ENCODE assay signal across 16 mouse cellular contexts in genomic region chr3:81377466-81377865, GRCm38 (mm10).
DNase-seq lines count a peak whose midpoint lies in the region; ATAC-seq lines count a peak whose summit lies in the region.
"Had no signal": no experiment of that assay in that cellular context is flagged by ENCODE, and none has a peak within 500 bp of the region (broad histone marks: within the 10 kb centered on the region; RNA-seq: fewer than 3 reads in every experiment).

No protein-coding gene starts in this region.

- WGBS in liver, embryonic 12.5 days (ENCODE audit: insufficient replicate concordance) = 40% methylated on average over 3 of the region's 3 CpGs
- WGBS in limb, embryonic 10.5 days = 4% methylated on average over 3 of the region's 3 CpGs
- 75% methylated on average over 3 of the region's 3 CpGs for WGBS in forebrain, embryonic 10.5 days

- no peaks in the 10 kb centered on the region for H3K4me1 ChIP-seq in liver, embryonic 12.5 days
- H3K4me1 ChIP-seq in limb, embryonic 10.5 days = peaks cover 13% of the 10 kb centered on the region
- H3K4me1 ChIP-seq in forebrain, embryonic 10.5 days = no peaks in the 10 kb centered on the region
- H3K4me1 ChIP-seq: hindbrain, embryonic 15.5 days had no signal

- no peaks in the 10 kb centered on the region for H3K36me3 ChIP-seq in liver, embryonic 12.5 days
- H3K36me3 ChIP-seq in limb, embryonic 10.5 days = no peaks in the 10 kb centered on the region
- H3K36me3 ChIP-seq in forebrain, embryonic 10.5 days (replicated peaks) = no peaks in the 10 kb centered on the region
- H3K36me3 ChIP-seq: hindbrain, embryonic 15.5 days had no signal

- no peaks in the 10 kb centered on the region for H3K27me3 ChIP-seq in liver, embryonic 12.5 days (replicated peaks)
- no peaks in the 10 kb centered on the region for H3K27me3 ChIP-seq in limb, embryonic 10.5 days (ENCODE audit: low read depth, poor library complexity, severe bottlenecking)
- no peaks in the 10 kb centered on the region for H3K27me3 ChIP-seq in forebrain, embryonic 10.5 days (ENCODE audit: poor library complexity, severe bottlenecking)
- H3K27me3 ChIP-seq: hindbrain, embryonic 15.5 days had no signal

- ATAC-seq in liver, embryonic 12.5 days = no peak

- peak; percentile 6 for DNase-seq in adrenal gland, postnatal 14 days
- no peak for DNase-seq in adrenal gland, postnatal 25 days
- DNase-seq in liver = peak; percentile 6
- peak; percentile 59 for DNase-seq in embryo, embryonic 10 days (ENCODE audit: low spot score)
- no peak for DNase-seq in limb, embryonic 10.5 days (ENCODE audit: low spot score)
- DNase-seq in forebrain, embryonic 10.5 days (ENCODE audit: extremely low spot score, low spot score) = no peak
- DNase-seq in layer of hippocampus, postnatal 25 days (ENCODE audit: extremely low spot score in 1 of 2, low spot score in 1 of 2) = no peak
- DNase-seq: cerebellum, adult 2 months; gastrocnemius, adult 2 months; kidney, postnatal 36 days; midbrain, embryonic 14.5 days; spleen, adult 18-20 months; thymus, adult 18-20 months had no signal

- H3K9ac ChIP-seq in liver, embryonic 12.5 days = no peak overlapping the region
- H3K9ac ChIP-seq: hindbrain, embryonic 15.5 days had no signal

- no peak overlapping the region for H3K4me3 ChIP-seq in liver, embryonic 12.5 days
- H3K4me3 ChIP-seq in limb, embryonic 10.5 days = no peak overlapping the region
- no peak overlapping the region for H3K4me3 ChIP-seq in forebrain, embryonic 10.5 days
- H3K4me3 ChIP-seq: gastrocnemius, adult 2 months; hindbrain, embryonic 15.5 days; left cerebral cortex, adult 2 months had no signal

- H3K9me3 ChIP-seq in liver, embryonic 12.5 days (replicated peaks) = no peaks in the 10 kb centered on the region
- H3K9me3 ChIP-seq in limb, embryonic 10.5 days (replicated peaks) = no peaks in the 10 kb centered on the region
- no peaks in the 10 kb centered on the region for H3K9me3 ChIP-seq in forebrain, embryonic 10.5 days
- H3K9me3 ChIP-seq: hindbrain, embryonic 15.5 days had no signal

- no peak overlapping the region for H3K27ac ChIP-seq in liver, embryonic 12.5 days
- H3K27ac ChIP-seq in limb, embryonic 10.5 days = peak overlapping the region; percentile 21; the same call in 1 of the 2 replicates
- H3K27ac ChIP-seq in forebrain, embryonic 10.5 days = no peak overlapping the region
- H3K27ac ChIP-seq: gastrocnemius, adult 2 months; hindbrain, embryonic 15.5 days; left cerebral cortex, adult 2 months had no signal

- H3K4me2 ChIP-seq in liver, embryonic 12.5 days = no peak overlapping the region
- H3K4me2 ChIP-seq: hindbrain, embryonic 15.5 days had no signal

Comparison
In these comparisons a context has a peak if more than half of its experiments do, and no peak if none do; other contexts are left out.
1. DNase-seq: peak in adrenal gland, postnatal 14 days (single experiment), liver (single experiment) and embryo, embryonic 10 days (single experiment); none in adrenal gland, postnatal 25 days (single experiment), limb, embryonic 10.5 days (single experiment), forebrain, embryonic 10.5 days (single experiment) and layer of hippocampus, postnatal 25 days (0 of 2).